Mouse (Mus musculus): ENCODE results near the gene Sim1.

Gene Sim1

DNA sequence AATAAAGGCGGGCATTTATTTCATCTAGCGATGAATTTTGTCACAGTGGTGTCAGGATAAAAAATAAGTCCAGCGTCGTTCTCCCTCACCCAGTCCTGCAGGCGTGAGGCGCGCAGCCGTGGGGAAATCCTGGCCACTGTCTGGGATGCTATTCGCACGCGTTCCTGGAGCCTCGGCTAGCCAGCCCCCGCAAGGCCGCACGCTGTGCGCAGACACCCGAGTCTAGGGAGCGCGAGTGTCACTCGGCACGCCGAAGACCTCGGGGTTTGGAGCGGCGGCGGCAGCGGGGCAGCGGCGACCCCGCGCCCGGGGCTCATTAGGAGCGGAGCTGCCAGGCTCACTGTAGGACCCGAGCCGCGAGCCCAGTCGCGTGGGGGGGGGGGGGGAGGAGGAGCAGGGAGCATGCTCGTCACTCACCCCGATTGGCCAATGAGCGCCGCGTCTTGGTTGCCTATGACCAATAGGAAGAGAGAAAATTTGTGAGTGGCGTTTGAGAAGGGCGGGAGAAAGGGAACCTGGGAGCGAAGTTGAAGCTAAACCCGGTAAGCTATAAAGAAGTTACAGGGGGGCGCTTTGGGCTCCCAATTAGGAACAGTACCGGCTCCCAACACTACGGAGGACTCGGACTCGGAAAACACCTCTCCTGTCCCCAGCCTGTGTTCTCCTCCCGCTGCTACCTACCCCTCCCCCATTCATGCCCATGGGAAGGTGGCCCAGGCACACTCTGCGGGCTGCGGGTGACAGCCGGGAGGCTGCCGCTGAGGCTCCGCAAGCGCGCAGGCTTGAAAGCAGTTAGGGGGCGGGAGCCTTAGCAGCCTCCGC is at the start of gene Sim1:
Sim1 (plus strand) TSS at position 585 of the 822 bp plus-strand sequence.
- DNase-seq (ENCODE audit: low spot score) = no peak

DNA sequence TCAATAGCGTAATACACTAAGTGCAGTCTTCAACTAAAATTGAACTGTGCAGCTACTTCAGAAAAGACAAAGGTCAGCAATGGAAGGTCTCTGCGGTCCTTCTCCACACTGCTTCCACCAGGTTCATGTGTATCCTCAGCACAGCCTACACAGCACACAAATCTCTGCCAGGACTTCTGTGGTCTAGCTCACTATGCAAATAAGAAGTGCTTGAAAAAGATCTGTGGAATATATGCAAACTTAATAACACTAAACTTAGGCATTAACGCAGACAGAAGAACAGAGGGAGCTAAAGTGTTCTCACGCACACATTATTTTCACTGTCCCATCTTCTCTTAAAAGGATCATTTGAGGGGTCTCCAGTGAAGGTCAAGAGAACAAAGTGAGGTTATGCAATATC is 26.4 kb upstream of the Sim1 start:
- no peak for DNase-seq (ENCODE audit: low spot score)

DNA sequence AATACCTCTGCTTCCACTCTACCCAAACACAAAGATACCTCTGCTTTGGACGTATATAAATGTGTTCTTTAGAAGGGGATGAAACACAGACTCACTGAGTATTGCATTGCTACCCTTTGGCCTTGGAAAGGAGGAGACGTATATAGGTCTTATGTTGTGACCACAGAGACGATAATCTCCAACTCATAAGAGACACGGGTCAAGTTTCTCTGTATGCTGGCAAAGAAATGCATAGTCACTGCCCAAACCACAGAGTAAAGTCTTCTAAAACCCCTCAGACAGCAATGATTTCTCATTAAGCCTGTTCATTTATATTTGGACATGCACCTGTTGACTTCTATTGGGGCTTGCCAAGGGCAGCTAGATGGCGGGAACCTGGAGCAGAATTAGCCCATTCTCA is 17.6 kb upstream of the Sim1 start:
- DNase-seq (ENCODE audit: low spot score) = no peak

DNA sequence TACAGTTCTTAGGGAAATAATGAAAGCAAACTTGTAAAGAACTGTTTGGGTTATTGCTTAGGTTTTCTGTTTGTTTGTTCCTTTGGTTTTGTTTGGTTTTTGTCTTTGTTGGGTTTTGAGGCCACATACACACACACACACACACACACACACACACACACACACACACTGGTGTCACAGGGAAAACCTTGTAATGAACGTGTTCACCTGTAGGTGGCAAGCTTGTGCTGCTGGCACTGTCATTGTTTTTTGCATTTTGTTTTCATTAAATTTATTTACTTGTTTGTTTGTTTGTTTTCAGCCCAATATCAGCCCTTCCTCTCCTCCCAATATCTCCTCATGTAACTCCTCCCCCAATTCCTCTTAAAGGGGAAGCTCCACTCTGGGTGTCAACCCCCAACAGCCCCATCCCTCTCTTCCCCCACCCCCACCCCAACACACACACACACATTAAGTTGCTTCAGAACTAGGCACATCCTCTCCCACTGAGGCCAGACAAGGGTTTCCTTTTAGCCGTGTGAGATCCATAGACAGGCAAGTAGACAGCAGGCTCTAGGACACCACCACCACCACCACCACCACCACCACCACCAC is 13.0 kb upstream of the Sim1 start:
- DNase-seq (ENCODE audit: low spot score) = no peak

DNA sequence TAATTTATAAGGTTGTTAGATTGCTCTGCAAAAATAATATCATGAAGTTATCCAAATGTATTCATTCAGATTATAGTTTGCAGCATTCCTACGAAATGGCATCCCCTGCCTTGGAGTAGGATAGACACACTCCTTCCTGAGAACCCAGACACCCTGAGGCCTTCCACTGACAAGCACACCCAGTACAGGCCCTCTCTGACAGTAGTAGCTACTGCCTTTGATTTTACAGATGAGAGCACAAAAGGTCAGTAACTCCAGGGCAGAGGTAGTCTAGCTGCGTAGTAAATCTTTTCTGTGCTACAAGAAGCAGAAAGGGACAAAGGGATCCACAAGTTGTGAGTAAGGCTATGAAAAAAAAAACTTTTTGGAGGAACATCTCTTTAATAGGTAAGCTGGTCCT is 12.2 kb upstream of the Sim1 start:
- no peak for DNase-seq (ENCODE audit: low spot score)

DNA sequence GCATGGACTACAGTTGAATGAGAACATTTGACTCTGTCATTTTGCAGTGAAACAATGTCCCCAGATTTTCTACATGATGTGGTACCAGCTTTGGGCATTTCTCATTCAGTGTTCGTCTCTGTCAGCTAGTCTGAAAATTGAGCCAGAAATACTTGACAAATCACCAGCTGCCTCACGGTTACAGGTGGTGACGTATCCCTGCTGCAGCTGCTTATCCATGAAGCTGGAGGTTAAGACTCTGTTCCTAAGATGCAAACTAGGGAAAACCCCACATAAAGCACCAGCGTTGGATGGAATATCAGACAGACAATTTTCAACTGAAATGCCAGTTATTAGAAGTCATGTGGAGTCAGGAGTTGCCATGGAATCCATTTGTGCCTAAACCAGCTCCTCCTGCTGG is 8.2 kb upstream of the Sim1 start:
- no peak for DNase-seq (ENCODE audit: low spot score)

DNA sequence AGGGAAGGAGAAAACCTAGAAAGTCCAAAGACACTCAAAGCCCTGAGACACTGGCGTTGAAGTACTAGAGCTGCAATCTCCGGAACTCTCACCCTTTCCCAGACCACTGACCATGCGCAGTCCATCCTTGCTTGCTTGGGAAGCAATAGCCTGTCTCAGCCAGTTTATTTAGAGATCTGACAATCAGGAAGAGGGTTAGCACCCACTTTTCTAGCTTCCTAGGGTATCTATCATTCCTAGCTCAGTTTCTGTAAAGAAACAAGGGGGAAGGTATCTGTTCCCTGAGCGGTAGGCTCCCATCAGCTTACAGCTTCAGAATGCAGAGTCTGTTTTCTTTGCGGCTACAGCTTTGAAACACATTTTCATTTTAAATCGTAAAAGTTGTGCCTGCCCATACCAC is 3.9 kb upstream of the Sim1 start:
- DNase-seq (ENCODE audit: low spot score) = no peak

DNA sequence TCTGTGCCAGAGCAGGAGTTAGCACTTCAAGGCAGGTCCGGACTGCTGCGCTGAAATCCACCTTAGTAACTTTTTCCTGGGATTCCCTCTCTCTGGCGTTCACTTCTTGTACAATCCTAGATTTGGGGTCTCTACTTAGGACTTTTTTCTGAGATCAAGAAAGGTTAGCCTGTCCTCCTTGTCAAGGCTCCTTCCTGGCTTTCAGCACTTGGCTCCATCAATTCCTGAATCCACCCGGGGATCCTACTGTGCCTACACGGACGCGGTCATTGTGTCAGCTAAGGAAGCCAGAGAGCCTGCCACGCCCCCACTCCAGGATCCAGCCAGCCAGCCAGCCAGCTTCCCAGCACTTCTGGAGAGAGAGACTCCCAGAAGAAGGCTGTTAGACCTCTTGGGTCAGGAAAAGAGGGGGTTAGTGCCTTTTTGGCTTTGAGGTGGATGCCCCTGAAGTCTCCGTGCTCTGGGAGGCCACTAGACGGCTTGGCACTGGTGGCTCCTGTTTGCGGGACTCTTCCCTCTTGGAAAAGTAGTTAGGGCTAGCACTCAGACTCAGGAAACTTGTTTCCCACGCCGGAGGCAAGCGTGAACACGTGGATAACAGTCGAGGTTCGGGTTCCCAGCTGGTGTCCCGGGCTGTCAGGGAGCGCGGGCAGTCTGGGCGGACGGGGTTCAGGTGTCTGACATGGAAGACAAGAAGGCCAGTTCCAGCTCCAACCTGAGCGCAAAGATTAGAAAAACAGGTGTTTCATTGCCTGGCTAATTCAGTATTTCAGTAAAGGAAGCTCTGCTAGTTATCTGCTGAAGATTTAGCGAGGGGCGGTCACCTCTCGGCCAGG is 2.5 kb upstream of the Sim1 start:
- DNase-seq (ENCODE audit: low spot score) = no peak

DNA sequence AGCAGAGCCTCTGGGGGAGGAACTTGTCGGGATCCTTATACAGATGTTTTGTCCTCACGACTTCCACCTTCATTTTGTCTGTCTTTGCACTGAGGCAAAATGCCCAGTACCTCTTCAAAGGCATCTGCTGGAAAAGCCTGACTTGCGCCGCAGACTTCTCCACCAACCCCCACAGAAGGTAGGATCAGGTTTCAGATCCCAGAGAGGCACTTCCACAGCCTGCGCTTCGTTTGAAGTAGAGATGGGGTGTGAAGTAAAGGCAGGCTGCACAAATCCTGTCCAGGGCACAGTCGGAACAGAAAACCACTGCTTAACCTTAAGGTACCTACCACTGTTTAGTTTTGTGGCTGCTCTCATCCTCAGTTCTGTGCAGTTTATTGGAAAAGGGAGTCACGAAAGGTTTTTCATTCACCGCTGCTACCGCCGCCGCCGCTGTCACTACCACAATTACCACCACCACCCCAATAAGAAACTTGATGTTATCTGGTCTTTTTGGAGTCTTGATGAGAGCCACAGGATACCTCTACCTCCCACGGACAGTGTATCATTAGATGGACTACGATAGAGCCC is 1.7 kb upstream of the Sim1 start:
- no peak for DNase-seq (ENCODE audit: low spot score)

DNA sequence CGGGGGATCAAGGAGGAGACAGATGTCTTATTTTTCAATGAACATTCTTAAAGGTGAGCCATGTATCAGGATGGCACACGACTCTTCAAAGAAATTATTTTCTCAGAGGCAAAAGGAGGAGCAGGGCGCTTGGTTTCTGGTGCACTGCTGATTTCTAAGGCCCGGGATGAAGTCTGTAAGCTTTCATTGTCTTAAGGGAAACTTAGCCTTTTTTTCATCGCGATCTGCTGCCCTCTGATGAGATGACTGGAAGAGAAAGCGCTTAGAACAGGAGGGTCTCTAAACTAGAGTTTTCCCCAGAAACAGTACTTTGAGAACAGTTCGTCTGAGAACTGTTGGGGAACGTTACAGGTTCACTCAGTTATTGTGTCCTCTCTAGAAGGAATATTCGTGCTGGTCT is 1.0 kb upstream of the Sim1 start:
- DNase-seq (ENCODE audit: low spot score) = no peak

DNA sequence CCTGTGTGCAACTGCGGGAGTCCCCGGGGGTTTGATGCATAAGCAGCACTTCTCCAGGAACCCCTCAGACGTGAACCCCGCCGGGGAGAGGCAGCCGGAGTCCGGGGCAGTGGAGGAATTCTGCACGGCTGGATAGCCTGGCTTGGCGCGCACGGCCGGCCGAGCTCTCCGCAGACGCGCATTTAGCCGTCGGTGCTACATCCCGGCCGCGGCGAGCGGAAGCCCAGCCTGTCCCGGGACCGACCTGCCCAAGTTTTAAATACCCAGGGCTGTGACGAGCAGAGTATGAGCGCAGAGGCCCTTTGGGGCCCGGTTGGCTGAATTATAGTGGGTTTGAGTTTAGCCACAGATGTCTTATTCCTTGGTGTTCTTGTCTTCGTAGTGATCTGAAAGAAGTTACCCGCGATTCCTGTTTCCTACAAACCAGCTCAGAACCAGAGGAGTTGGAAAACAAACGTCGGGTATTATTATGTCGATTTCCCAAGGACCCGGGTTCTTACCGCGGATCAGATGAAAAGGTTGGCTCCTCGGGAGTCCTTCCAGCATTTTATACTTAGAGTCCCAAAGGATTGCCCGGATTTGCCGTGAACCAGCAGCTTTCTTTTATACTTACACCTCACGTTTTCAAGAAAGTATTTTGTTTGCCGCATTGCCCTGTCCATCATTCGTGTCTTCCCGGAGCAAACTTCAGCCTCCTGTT is 687 bp downstream of the Sim1 start:
- DNase-seq (ENCODE audit: low spot score) = no peak

DNA sequence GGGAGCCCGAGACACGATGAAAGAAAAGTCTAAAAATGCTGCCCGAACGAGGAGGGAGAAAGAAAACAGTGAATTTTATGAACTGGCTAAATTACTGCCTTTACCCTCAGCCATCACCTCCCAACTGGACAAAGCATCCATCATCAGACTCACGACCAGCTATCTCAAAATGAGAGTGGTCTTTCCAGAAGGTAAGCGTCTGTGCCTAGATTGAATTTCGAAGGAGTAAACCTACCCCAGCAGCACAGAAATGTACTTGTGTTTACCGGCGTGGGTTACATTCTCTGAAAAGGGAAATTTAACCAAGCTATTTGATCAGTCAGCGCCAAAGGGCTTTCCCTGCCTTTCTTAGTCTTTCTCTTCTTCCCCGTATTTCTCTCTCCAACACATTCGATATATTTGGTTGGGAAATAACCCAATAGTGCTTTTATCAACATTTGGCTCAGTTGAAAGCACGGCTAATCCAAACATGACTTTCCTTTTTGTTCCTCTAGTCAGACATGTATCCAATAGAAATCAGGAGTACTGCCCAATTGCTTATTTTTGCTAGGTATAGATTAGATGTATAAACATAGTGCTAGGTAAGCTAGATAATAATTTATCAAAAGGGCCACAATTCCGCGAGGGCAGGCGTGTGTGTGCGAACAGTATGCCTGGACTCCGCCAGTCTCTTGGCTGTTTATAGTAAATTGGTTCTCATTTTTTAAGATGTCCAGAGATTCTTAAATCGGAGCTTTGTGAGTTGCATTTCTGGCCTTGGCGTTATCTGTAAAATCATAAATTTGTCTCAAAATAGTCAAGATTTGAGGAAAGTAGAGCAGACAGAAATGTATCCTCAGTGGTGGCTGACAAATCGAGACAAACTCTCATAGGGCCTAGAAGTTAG is 1.6 kb downstream of the Sim1 start:
- no peak for DNase-seq (ENCODE audit: low spot score)

DNA sequence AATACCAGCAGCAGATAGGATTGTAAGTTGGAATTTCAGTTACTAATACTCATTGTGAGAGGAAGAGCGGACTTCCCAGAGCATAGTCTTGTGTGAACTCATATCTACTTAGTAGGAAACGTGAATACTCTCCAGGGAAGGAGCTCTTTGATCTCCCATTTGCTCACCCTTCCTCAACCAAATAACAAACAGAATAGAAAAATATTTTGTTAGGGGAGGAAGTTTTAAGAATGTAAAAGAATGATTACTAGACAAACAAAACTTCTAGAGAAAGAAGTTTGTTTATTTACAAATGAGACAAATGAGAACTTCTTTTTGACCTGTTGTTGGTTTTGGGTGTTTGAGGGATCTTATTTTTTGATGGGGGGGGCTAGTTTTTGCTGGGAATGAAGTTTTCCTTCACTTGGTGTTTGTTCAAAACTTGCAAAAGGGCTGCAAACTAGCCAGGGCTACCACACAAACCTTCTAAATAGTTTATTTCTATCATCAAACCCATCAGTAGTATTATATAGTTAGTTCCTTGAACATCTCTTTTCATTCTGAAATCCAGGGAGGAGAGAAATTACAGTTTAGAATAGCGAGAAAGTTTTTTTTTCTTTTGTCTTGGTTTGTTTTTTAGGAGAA is 2.3 kb downstream of the Sim1 start:
- no peak for DNase-seq (ENCODE audit: low spot score)

DNA sequence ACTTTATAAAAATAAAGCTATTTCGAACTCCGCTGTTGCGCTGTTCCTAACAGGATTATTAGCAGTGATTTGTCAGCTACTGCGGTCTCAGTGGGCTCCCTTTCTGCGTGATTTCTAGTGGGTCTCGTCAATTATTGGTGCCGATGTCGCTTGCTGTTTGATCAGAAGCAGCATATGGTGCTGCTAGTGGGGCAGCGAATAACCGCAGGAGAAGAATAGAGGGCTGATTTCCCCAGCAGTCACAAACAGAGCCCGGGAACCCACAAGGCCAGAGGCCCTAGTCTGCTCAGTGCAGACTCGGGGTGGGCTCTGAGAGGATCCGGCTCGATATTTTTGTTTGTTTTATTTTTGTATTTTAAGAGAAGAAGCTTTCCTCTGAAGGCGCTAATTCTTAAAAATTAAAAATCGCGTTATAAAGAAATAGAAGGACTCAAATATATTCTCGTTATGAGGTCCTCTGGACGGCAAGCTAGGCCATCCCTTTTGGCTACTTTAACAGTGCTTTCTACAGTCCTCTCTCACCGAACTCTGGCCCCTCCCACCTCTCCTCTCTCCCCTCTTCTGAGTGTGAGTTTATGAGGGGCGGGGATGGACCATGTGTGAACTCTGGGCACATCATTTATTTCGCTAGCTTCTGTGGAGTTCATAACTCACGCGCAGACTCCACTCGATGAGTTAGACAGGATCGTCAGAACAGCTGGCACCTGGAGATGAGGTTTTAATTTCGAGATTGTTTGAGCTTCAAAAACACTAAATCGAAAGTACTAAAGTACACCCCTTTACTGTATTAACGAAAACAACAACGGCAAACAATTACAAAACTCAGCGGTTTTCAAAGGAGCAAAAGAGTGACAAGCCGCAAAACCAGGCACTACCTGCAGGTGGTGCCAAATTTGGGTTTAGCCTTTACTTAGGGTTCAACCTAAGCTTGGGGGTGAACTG is 3.2 kb downstream of the Sim1 start:
- DNase-seq (ENCODE audit: low spot score) = no peak

DNA sequence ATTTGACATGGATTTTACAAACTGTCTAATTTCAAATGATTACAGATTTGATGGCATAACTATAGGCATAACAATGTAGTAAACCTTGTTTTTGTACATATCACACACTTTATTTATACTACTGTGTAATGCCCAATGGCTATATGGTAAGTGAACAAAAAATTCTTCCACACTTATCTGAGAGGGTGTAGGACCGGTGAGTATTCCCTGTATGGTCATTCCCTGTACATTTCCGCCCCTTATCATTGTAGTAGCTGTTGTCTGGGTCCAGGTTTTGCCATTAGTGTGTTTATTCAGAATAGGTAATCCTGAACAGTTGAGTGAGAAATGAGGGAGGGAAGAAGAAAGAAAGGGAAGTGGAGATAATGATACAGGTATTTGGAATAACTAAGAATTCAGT is 4.1 kb downstream of the Sim1 start:
- DNase-seq (ENCODE audit: low spot score) = no peak

DNA sequence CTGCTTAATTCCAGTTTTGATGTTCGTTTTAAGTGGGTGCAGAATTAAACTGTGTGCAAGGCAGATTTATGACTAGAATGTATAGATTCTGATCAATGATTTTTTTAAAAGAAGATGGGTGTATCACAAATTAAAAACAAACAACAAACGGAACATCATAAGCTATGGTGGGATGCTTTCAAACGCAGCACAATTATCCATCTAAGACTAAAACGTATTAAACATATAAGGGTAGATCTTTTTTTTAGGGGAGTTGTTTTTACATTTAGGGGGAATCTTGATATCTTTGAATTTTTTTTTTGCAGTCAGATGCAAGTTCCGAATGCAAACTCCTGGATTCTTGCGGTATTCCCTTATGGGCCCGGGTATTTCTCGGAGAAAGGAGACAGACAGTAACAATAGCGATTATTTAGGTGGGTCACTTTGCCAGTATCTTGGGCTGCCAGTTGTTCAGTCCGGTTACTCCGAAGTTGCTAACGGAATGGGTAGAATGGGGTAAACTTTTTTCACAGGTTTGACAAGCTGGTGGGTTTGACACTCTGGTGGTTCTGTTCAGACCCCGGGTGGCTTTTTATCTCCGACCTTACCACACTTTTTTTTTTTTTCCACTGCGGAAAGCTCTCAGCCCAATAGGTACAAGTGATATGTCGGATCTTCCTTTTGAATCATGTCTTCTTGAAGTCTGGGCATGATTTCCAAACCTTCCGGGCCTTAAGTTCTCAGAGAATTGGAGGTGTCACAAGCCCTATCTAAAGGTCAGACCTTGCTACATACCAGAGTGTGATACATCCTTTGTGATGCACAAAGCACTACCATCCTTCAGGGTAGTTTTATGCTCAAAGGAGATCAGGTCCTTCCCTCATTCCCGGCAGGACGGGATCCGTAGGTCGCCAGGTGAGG is 5.5 kb downstream of the Sim1 start:
- DNase-seq (ENCODE audit: low spot score) = no peak

DNA sequence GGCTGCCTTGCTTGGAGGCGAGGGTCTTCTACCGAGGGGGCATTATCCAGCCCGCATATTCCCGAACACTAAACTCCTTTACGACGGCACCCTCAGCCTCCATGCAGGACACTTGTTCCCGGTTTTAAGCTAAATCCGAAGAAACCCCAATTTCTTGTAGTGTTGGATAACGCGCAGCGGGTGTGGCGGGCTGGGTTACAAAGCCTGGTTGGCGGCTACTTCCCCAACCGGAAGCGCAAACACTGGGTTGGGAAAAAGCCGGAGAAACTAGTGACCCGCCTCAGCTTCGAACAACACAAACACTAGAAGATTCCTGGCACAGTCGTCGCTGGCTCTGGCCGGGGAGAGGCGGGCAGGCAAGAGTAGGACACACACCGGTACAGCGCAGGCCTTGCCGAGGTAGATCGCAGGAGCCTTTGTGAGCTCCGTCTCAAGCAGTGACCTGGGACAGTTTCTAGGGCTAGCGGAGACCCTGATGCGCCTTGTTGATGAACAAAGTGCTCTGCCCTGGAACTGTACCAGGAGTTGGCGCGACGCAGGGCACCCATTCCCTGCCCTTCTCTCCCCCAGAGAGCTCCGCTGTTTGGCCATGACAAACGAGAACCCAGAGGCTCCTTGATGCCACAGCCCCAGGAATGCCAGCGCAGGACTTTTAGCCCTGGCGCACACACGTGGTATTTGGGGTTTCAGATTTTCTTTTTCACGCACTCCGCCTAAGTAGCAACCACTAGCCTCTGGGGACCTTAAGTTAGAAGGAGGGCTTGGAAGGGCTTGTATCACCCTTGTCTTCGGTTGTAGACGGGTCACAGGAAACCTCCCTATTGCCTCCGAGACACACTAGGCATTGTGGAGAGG is 6.4 kb downstream of the Sim1 start:
- no peak for DNase-seq (ENCODE audit: low spot score)

Data from left cerebral cortex, adult 11 months (tissue).